Mouse (Mus musculus) telencephalon, adult 2 months (tissue): Measurements from ENCODE around the gene Eef1g.

Source experiments
- DNase-seq: peaks from one replicate; pipeline ENCODE4 v3.0.0-alpha.2; 2011; ENCODE audit warnings: low read depth, low spot score

Gene Eef1g

GRCm38 (mm10) chr19:9023021-9023778, 56.4 kb downstream of the Eef1g start:
- DNase-seq: no peak

- DNase-seq: no peak
Observed at GRCm38 (mm10) chr19:9025562-9026257, 58.9 kb downstream of the Eef1g start.

GRCm38 (mm10) chr19:9026634-9027033, 59.8 kb downstream of the Eef1g start:
- DNase-seq: no peak

- no peak for DNase-seq
Observed at GRCm38 (mm10) chr19:9027795-9028194, 61.0 kb downstream of the Eef1g start.
